Mouse (Mus musculus) neural tube, embryonic 14.5 days (tissue): ENCODE measurements around the gene Fam53a. TPM values are rescaled to one million over a fixed set of nuclear protein-coding genes. Genes with fewer than 3 reads are reported as not detected.

ENCODE experiments used
- ATAC-seq: fragments of 200-750 bp; cut with Nextera tagmentation; 2 replicates; pipeline ENCODE4 v1.8.0; 2017; ENCODE audit warnings: low read depth, mild to moderate bottlenecking, moderate TSS enrichment, moderate library complexity
- H3K27ac ChIP-seq: fragments of 300-500 bp; sonication (generic); 2 replicates; pipeline ENCODE4 v1.5.1; 2014; ENCODE audit warnings: low read depth, mild to moderate bottlenecking, control low read depth, low read length, moderate library complexity, mixed read lengths
- H3K27me3 ChIP-seq: fragments of 300-500 bp; sonication (generic); 2 replicates; pipeline ENCODE4 v1.6.1; 2014; ENCODE audit warnings: low read length; ENCODE audit not compliant: control insufficient read depth, insufficient read depth
- H3K36me3 ChIP-seq: fragments of 300-500 bp; sonication (generic); 2 replicates; pipeline ENCODE4 v1.6.1; 2014; ENCODE audit warnings: low read length, mixed read lengths; ENCODE audit not compliant: control insufficient read depth, insufficient read depth
- H3K4me1 ChIP-seq: fragments of 300-500 bp; sonication (generic); 2 replicates; pipeline ENCODE4 v1.6.1; 2014; ENCODE audit warnings: low read length; ENCODE audit not compliant: control insufficient read depth, insufficient read depth
- H3K4me2 ChIP-seq: fragments of 300-500 bp; sonication (generic); 2 replicates; pipeline ENCODE4 v1.6.1; 2014; ENCODE audit warnings: mild to moderate bottlenecking, low read depth, low read length, control low read depth
- H3K4me3 ChIP-seq: fragments of 300-500 bp; sonication (generic); 2 replicates; pipeline ENCODE4 v1.5.1; 2014; ENCODE audit warnings: low read depth, low read length, control low read depth, mixed read lengths
- H3K9ac ChIP-seq: fragments of 300-500 bp; sonication (generic); replicated peaks from 2 replicates; pipeline ENCODE4 v1.6.1; 2014; ENCODE audit warnings: low read depth, mild to moderate bottlenecking, control low read depth, low read length, mixed read lengths
- H3K9me3 ChIP-seq: fragments of 300-500 bp; sonication (generic); 2 replicates; pipeline ENCODE4 v1.6.1; 2016; ENCODE audit warnings: low read length; ENCODE audit not compliant: control insufficient read depth
- WGBS: fragments of 180-500 bp; shearing (Covaris S2); extraction: QIAGEN DNeasy Blood & Tissue Kit; methylation state at CpG from one replicate; pipeline ENCODE4 v1.1.7; 2014; 5-methylcytosine and 5-hydroxymethylcytosine counted together
- polyA plus RNA-seq: library from polyadenylated mRNA; unstranded; fragments of >200 nt; fragmentation: Nextera tagmentation; extraction: Ambion mirVana; gene quantifications from 2 replicates; pipeline ENCODE4 v1.2.1, GENCODE M21; 2014

Fam53a gene
- polyA plus RNA-seq, 1 experiment from 2014 or later: 26.8 TPM

DNA sequence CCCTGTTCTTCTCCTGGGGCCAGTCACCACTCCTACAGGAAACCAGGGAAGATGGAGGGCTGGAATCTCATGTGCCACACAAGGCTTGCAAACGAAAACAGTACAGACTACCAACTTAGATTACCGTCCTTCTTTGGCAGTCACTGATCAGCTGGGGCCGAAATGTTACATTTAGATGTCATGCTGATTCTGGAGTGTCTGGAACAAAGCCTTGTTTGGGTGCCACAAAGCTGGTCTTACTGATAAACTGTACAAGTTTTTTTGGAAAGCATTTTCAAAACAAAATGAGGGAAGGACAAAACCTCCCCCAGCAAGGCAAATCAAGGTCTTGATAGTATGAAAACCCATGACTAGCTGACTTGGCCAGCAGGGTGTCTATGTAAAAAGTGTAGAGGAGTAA, 5.7 kb downstream of the Fam53a start:
- Histone ChIP-seq H3K27ac (no peak overlapping the region), H3K4me2 (no peak overlapping the region), H3K4me3 (no peak overlapping the region), H3K27me3 (no peaks in the 10 kb centered on the region), H3K9ac (no peak overlapping the region), H3K4me1 (peaks cover 4% of the 10 kb centered on the region; the same call in 1 of the 2 replicates), H3K9me3 (no peaks in the 10 kb centered on the region), H3K36me3 (no peaks in the 10 kb centered on the region)
- no peak for ATAC-seq
- 64% methylated on average over 3 of the region's 3 CpGs for WGBS

DNA sequence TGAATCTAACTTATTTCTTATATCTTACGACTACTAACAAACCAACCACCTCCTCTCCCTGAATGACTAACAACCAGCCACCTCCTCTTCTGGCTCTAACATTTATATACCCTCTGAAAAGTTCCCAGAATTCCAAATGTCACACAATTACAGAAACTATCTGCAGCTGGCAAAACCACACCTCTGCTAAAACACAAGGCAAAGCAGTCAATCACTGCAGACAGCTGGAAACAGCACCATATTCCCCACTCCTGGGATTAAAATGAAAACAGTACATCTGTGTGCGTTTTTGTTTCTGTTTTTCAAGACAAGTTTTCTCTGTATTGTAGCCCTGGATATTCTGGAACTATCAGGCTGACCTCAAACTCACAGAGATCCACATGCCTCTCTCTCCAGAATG, 6.8 kb downstream of the Fam53a start:
- H3K4me2 ChIP-seq: no peak overlapping the region
- 90% methylated on average over 2 of the region's 2 CpGs for WGBS
- no peak overlapping the region for H3K27ac ChIP-seq
- H3K9me3 ChIP-seq: no peaks in the 10 kb centered on the region
- no peak for ATAC-seq
- no peak overlapping the region for H3K9ac ChIP-seq
- no peak overlapping the region for H3K4me3 ChIP-seq
- H3K4me1 ChIP-seq: no peaks in the 10 kb centered on the region
- no peaks in the 10 kb centered on the region for H3K36me3 ChIP-seq
- no peaks in the 10 kb centered on the region for H3K27me3 ChIP-seq

GRCm38 (mm10) chr5:33614391-33614790, 15.0 kb downstream of the Fam53a start:
- Histone ChIP-seq H3K9ac (no peak overlapping the region), H3K9me3 (no peaks in the 10 kb centered on the region)
- ATAC-seq: no peak

GRCm38 (mm10) chr5:33611795-33612194, 17.6 kb downstream of the Fam53a start:
- Histone ChIP-seq H3K4me3 (no peak overlapping the region), H3K9me3 (no peaks in the 10 kb centered on the region), H3K27me3 (no peaks in the 10 kb centered on the region), H3K9ac (no peak overlapping the region), H3K4me1 (no peaks in the 10 kb centered on the region), H3K36me3 (peaks cover 14% of the 10 kb centered on the region), H3K27ac (no peak overlapping the region), H3K4me2 (no peak overlapping the region)
- ATAC-seq: no peak
- WGBS: 92% methylated on average over 1 of the region's 1 CpGs

More at GRCm38 (mm10) chr5:33614391-33614790, 15.0 kb downstream of the Fam53a start:
- Histone ChIP-seq H3K4me3 (no peak overlapping the region), H3K36me3 (0 out of 2 replicates have a peak, but pooled peaks cover under 1% of the 10 kb centered on the region), H3K27me3 (no peaks in the 10 kb centered on the region), H3K27ac (no peak overlapping the region), H3K4me1 (no peaks in the 10 kb centered on the region), H3K4me2 (no peak overlapping the region)
- 93% methylated on average over 6 of the region's 6 CpGs for WGBS

DNA sequence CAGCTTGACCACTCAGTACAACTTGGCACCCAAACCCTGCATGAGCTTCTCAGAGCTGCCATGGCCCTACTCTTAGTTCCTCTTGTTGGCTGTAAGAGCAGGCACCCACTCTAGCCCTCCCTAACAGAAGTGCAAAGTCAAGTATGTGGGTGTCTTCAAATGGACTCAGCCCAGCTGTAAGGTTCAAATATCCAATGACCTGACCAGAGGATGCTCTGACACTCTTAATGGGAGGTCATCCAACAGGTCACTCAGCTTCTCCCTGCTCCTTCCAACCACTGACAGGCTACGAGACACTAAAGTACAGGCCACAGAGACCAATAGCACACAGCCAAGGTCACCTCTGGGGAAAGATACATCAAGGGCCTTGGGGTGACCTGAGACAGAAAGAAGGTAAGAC, 20.2 kb downstream of the Fam53a start:
- Histone ChIP-seq H3K36me3 (peaks cover 14% of the 10 kb centered on the region), H3K27me3 (no peaks in the 10 kb centered on the region), H3K9ac (no peak overlapping the region), H3K27ac (no peak overlapping the region), H3K4me1 (no peaks in the 10 kb centered on the region), H3K9me3 (no peaks in the 10 kb centered on the region), H3K4me3 (no peak overlapping the region), H3K4me2 (no peak overlapping the region)
- no peak for ATAC-seq
- 93% methylated on average over 1 of the region's 1 CpGs for whole genome bisulfite sequencing

GRCm38 (mm10) chr5:33607434-33607833, 22.0 kb downstream of the Fam53a start:
- Histone ChIP-seq H3K4me2 (no peak overlapping the region), H3K9me3 (no peaks in the 10 kb centered on the region), H3K4me1 (no peaks in the 10 kb centered on the region), H3K27ac (no peak overlapping the region), H3K4me3 (no peak overlapping the region), H3K36me3 (peaks cover 14% of the 10 kb centered on the region), H3K27me3 (no peaks in the 10 kb centered on the region), H3K9ac (no peak overlapping the region)
- WGBS: 97% methylated on average over 15 of the region's 15 CpGs
- ATAC-seq: no peak

DNA sequence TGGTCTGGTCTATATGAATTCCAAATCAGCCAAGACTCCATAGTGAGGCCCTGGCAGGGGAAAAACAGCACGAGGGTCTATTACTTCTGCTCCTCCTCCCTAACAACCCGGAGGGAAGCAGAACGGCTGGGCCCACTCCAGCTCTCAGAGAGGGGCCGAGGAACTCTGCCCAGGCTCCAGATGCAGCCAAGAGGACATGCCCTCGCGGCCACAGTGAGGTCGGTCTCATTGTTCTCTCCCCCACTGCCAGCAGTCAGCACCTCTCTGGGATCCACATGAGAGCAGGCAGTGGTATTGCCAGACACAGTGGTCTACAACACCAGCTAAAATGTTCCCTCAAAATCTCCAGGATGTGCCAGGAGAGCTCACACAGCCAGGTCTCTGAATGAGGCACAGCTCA, 22.8 kb downstream of the Fam53a start:
- WGBS: 78% methylated on average over 7 of the region's 7 CpGs
- H3K27ac ChIP-seq: no peak overlapping the region
- no peaks in the 10 kb centered on the region for H3K9me3 ChIP-seq
- H3K4me1 ChIP-seq: no peaks in the 10 kb centered on the region
- H3K4me3 ChIP-seq: no peak overlapping the region
- no peak for ATAC-seq
- H3K36me3 ChIP-seq: peaks cover 14% of the 10 kb centered on the region
- H3K9ac ChIP-seq: no peak overlapping the region
- H3K27me3 ChIP-seq: no peaks in the 10 kb centered on the region
- no peak overlapping the region for H3K4me2 ChIP-seq

DNA sequence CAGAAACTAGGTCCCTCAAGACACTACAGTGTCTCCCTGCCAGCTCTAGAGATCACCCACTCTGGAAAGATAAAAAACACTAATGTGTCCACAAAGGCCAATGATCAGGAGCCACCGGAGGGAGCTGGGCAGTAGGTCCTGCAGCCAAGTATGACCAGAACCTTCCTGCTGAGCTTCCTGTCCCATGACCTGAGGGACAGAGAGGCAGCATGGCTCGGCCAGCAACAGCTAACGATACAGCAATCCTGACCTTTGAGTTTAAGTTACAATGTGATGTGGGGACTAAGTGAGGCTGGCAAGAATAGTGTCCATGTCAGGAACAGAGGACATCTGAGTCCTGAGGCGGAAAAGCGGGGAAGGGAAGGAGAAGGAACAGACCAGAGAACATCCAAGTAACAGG, 24.1 kb downstream of the Fam53a start:
- peaks cover 14% of the 10 kb centered on the region for H3K36me3 ChIP-seq
- no peak overlapping the region for H3K4me3 ChIP-seq
- no peak overlapping the region for H3K4me2 ChIP-seq
- no peaks in the 10 kb centered on the region for H3K27me3 ChIP-seq
- no peaks in the 10 kb centered on the region for H3K9me3 ChIP-seq
- no peak for ATAC-seq
- H3K4me1 ChIP-seq: no peaks in the 10 kb centered on the region
- 85% methylated on average over 5 of the region's 5 CpGs for WGBS
- H3K27ac ChIP-seq: no peak overlapping the region
- no peak overlapping the region for H3K9ac ChIP-seq

GRCm38 (mm10) chr5:33593620-33594019, 35.8 kb downstream of the Fam53a start:
- Histone ChIP-seq H3K36me3 (no peaks in the 10 kb centered on the region), H3K27me3 (no peaks in the 10 kb centered on the region), H3K9ac (no peak overlapping the region), H3K4me3 (no peak overlapping the region), H3K4me2 (no peak overlapping the region), H3K9me3 (no peaks in the 10 kb centered on the region), H3K4me1 (no peaks in the 10 kb centered on the region), H3K27ac (no peak overlapping the region)
- ATAC-seq: no peak
- WGBS: 43% methylated on average over 2 of the region's 2 CpGs
